Mouse (Mus musculus): ENCODE measurements at regions not wholly inside any gene's neighbourhood (a gene's known extent, or its start where the extent isn't known, plus 50 kb on each side); places are given as distances from the start of the nearest gene placed in this dataset.

GRCm38 (mm10) chr9:116332485-116333118, 157.4 kb upstream of the Tgfbr2 start:
- DNase-seq (ENCODE audit: extremely low spot score, low spot score) = no peak

DNA sequence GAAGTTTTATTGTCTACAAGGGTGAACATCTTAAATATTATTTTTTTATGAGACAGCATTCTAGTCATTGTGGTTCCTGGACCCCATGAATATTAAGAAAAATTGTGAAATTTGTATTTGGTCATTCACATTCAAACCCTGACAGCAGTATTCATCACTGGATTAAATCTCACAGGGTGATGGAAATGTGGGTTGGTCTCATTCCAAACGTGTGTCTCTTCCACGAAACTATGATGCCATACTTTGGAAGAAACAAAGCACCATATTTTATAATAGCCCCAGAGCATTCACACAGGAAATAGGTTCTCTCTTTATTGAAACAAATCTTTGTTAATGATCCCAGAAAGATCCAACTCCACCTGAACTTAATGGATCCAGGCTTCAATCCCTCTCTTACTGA, 156.2 kb upstream of the Tgfbr2 start:
- DNase-seq (ENCODE audit: extremely low spot score, low spot score) = no peak

DNA sequence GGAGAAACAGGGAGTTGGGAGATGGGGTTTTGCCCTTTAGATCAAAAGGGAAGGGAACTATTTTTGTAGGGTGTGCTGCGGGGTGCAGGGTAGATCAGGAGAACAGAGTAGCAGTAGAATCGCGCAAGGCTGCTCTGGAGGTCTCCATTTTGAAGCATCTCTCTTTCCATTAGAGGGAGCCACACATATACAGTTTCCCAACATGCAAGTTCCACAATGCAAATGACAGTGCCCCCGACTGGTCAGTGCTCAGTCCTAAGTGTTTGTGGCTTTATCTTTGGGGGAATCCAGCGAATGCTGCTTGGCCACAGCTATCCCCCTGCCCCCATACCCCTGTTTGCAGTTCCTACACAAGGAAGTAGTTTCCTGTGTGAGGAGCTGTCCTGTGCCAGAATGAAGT, 155.6 kb upstream of the Tgfbr2 start:
- DNase-seq (ENCODE audit: extremely low spot score, low spot score) = no peak

- no peak for DNase-seq (ENCODE audit: extremely low spot score, low spot score)
Observed at GRCm38 (mm10) chr9:116329147-116329546, 154.0 kb upstream of the Tgfbr2 start.

GRCm38 (mm10) chr9:116328201-116328600, 153.0 kb upstream of the Tgfbr2 start:
- no peak for DNase-seq (ENCODE audit: extremely low spot score, low spot score)

DNA sequence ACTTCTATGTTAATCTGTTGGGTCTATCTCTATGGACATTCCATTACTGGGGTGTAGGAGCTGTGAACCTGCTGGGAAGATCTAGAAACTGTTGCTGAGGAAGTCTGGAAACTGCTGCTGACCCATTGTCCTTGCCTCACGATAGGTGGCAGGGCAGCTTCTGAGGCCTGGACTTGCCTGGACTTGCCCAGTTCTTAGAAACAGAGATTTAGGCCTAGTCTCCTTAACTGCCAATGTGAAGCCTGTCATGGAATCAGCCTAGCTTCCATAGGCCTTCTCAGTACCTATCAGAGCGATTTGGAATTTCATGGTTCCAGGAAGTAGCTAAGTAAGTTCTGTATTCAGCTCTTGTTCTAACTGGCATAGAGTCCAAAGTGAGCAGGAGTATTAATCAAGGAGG, 151.9 kb upstream of the Tgfbr2 start:
- no peak for DNase-seq (ENCODE audit: extremely low spot score, low spot score)

DNA sequence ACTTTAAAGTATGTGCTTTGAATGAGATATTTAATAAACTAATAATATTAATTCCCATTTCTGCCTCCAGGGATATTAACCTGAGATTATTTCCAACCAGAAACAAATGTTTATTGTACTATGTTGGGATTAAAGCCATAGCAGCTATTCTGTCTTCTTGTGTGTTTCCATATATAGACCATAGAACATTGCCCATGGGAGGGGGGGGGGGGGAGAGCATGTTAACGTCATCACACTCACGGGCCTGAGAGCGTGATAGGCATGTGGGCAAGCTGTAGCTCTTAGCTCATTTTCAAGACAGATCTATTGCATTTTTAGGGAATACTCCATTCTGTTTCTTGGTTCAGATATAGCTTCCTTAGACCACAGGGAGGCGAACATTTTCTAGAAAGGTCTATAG, 149.8 kb upstream of the Tgfbr2 start:
- DNase-seq (ENCODE audit: extremely low spot score, low spot score) = no peak

DNA sequence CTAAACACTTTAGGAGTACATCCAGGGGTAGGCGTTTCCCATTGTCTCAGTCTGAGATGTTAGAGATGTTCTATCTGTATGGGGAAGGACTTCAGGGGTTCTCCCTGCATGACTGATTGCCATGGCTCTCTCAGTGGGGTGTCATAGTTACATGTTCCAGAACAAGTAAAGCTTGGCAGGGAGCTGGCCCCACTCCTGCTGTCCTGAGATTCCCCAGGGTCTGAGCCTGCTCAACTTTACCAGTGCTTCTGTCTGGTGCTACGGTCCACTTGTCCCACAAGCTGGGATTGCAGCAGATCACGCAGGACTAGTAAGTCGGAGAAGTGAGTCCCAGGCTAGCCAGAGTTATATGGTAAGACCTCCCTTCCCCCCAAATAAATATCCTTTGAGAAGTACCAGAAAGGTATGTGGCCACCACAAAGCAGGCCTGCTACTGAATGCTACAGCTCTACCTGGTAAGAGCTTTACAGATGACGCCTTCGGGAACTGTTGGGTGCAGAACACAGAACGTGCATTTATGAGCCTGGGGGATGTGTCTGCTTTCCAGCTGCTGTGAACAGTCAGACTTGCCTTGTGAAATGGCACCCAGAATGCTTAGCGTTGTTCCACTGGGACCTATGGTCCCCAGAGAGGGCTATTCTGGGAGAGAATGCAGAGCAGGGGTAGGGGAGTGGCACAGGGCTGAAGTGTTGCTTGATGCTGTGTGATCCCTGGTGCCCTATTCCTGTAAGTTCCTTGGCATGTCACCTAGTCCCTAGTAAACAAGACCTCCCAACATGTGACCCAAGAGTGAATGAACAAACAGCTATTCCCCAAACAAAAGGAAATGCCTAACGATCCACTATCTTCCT, 148.9 kb upstream of the Tgfbr2 start:
- no peak for DNase-seq (ENCODE audit: extremely low spot score, low spot score)

DNA sequence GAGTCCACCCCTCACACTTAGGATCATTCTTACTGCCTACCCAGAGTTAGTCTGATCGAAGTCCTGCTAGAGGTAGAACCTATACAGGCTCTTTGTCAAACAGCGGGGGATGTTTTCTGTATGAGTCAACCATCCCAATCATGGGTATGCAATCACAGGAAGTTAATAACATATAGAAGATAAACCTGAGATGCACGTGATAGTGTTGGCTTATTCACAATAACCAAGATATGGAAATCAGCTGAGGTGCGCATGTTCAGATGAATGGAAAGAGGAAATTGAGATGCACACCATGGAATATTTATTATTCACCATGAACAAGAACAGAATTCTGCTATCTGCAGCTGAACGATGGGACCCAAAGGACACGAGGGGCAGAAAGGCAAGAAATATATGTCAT, 146.7 kb upstream of the Tgfbr2 start:
- no peak for DNase-seq (ENCODE audit: extremely low spot score, low spot score)

DNA sequence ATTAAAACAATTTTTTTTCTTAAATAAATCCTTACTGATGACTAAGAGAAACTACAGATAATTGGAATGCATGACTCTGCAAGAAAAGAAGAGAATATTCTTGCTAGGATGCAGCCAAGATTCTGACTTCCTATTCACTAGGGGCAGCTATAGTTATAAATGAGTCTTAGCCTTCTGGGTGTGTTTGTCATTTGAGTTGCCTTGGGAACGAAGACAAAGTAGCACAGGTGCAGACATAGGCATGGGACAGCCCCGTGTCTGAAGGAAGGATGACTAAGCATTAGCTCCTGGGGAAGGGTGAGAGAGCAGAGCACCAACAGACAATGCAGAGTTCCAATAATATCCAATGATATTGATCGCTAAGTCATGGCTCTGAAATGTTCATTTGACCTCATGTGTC, 144.3 kb upstream of the Tgfbr2 start:
- no peak for DNase-seq (ENCODE audit: extremely low spot score, low spot score)

- no peak for DNase-seq (ENCODE audit: extremely low spot score, low spot score)
Observed at GRCm38 (mm10) chr9:116316582-116317095, 141.5 kb upstream of the Tgfbr2 start.

GRCm38 (mm10) chr9:116314803-116315202, 139.6 kb upstream of the Tgfbr2 start:
- no peak for DNase-seq (ENCODE audit: extremely low spot score, low spot score)

GRCm38 (mm10) chr9:116313932-116314790, 139.0 kb upstream of the Tgfbr2 start:
- DNase-seq (ENCODE audit: extremely low spot score, low spot score) = no peak

DNA sequence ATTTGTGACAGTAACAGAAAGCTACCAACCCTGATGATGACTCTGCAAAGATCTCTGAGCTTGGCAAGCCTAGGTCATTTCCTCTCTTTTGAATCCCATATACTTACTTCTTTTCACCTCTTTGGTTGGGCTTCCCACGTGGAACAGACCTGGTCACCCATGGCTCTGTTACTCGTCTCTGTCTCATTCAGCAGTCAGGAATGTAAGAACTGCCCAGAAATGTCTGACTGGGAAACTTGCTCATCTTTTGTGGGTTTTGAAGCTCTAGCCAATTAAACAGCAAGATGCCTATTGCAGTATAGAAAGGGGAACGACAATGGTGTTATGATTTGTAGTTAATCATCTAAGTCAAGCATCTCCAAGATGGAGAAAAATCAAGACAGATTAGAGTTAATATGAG, 136.2 kb upstream of the Tgfbr2 start:
- no peak for DNase-seq (ENCODE audit: extremely low spot score, low spot score)

- no peak for DNase-seq (ENCODE audit: extremely low spot score, low spot score)
Observed at GRCm38 (mm10) chr9:116301602-116302001, 126.4 kb upstream of the Tgfbr2 start.

GRCm38 (mm10) chr9:116298791-116299190, 123.6 kb upstream of the Tgfbr2 start:
- no peak for DNase-seq (ENCODE audit: extremely low spot score, low spot score)

DNA sequence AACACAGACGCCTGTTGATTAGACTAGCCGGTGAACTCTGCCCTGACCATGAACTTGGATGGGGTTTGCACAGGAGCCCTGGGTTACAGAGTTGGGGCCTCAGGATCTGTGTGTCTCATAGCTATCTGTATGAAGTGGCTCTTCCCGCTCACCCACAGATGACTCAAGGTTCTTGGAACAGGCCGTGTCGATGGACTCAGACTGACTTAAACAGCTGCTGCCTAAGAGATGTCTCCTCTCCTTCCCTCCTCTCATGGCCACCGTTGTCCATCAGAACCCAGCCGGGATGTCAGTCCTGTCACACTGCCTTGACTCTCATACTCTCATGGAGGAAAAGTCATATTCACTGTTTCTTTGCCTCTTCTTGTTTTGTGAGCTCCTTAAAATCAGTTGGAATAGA, 121.2 kb upstream of the Tgfbr2 start:
- no peak for DNase-seq (ENCODE audit: extremely low spot score, low spot score)

DNA sequence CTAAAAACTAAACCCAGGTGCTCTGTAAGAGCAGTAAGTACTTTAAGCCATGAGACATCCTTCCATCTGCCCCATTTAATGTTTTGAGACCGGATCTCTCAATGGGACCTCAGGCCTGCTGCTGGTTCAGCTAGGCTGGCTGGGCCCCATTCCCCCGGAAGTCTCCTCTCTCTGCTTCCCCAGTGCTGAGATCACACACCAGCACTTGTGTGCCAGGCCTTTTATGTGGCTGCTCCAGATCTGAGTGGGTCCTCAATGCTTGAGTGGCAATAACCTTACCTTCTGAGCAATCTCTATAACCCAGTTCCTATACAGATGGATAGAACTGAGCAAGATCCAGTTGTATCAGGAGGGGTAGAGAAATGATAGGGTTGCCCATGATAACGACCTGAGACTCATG, 118.9 kb upstream of the Tgfbr2 start:
- DNase-seq (ENCODE audit: extremely low spot score, low spot score) = no peak

GRCm38 (mm10) chr9:116293110-116293509, 118.0 kb upstream of the Tgfbr2 start:
- DNase-seq (ENCODE audit: extremely low spot score, low spot score) = no peak

DNA sequence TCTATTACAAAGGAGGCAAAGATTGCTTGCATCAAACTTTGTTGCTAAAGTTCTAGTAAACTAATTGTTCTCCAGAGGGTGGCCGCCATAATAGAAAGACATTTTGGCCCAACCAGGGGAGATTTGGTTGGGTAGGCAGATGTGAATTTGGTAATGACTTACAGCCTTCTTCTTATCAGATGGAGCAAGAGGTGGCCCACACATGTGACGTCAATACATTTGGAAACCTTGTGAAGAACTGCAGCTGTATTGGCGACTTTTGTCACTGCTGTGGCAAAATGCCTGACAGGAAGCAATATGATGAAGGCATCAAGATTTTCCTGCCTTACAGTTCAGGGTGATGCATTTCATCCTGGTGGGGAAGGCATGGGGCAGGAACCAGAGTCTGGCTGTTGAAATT, 116.5 kb upstream of the Tgfbr2 start:
- DNase-seq (ENCODE audit: extremely low spot score, low spot score) = no peak

GRCm38 (mm10) chr9:116290896-116291295, 115.7 kb upstream of the Tgfbr2 start:
- no peak for DNase-seq (ENCODE audit: extremely low spot score, low spot score)
